Mouse (Mus musculus) megakaryocyte, adult 5-6 weeks (primary cell): ENCODE measurements around the gene Strip1. TPM values are rescaled to one million over a fixed set of nuclear protein-coding genes. Genes with fewer than 3 reads are reported as not detected.
"Not testable (repeated sequence)": the region's sequence is repeated elsewhere in the genome, so short reads cannot be mapped to it uniquely, and the experiment has no call there.

Experiments
- ATAC-seq: 2 replicates; pipeline ENCODE4 v1.8.0; 2016; ENCODE audit warnings: mild to moderate bottlenecking, inconsistent platforms; ENCODE audit not compliant: poor library complexity, severe bottlenecking
- total RNA-seq, 2 experiments: library from RNA; stranded (forward) in 1 of 2; stranded (reverse) in 1 of 2; fragments of 153-499, 151-499 nt in 1 of 2; fragments of 221-1000, 200-1000 nt in 1 of 2; gene quantifications; 2 replicates each; pipeline versions ENCODE4 v1.2.3 to v1.2.4; 2015 to 2017

Strip1 gene
- total RNA-seq (2015) (19.4 and 20.5 TPM in 2 replicates), total RNA-seq (2017) (17.0 and 19.2 TPM in 2 replicates)

DNA sequence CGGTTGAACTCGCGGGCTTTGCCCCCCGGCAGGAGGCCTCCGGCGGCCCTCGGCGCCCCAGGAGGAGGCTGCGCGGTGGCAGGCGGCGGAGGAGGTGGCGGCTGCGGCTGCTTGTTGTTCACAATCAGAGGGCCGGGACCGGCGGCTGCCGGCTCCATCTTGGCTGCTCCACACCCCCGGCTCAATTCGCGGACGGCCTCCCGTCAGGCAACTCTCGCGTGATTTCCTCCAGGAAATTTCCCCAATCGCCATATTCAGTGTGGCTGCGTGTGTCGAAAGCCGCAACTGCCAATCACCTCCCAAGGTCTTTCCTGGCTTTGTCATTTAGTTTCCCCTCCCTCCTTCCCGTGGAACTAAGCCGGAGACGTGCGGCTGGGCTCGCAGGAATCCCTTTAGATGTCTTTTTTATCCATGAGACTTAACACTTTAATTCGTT is at the start of gene Strip1:
TSS of gene Strip1 (minus strand) at position 172 of the 436 bp plus-strand sequence.
- ATAC-seq, result peak; percentile 97

DNA sequence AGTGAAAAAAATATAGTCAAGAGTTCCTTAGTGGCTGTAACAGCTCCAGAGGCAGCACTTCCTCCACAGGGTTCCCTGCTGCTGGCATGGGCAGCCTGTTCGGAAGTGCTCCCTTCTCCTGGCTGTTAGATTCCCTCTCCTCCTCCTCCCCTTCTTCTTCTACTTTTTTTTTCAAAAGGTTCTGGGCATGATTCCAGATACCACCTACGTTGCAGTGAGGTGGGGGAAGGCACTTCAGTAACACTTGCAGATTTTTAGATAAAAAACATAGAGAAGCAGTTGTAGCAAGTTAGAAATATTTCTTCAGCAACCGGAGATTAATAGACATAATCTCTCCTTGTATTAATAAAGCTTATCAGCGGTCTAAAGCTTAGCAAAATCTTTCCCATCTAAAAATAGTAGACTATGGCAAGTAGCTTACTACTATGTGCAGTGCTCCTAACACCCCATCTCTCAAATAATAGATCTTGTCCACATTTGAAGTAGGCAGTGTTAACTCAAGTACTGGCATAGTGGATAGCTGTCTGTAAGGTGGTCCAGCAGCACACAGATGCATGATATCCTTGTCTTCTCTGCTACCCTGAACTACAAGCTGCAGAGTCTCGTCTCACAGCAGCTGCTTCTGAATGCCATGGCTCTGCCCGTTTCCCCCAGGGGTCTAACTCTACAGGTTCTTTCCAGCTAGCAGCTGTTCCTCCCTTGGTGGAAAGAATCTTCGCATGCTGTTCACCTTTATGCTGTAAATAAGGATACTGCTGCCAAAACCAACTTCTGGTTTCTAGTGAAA is 49.5 kb upstream of the Strip1 start:
- ATAC-seq, result no peak

DNA sequence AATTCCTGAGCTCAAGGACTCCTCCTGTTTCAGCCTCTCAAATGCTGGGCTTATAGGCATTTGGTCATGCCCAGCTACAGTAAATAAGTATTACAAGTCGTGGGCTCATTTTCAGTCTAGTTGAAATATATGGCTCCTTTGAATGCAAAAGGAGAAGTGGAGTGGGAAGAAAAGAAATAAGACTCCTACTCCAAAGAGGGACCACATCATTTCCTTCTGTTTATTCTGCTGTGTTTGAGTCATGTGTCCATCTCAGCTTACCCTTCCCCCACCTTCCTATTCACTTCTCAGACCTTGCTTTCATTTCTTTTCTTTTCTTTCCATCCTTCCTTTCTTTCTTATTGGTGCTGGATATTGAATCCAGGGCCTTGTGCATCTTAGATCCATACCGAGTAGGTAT is 40.0 kb upstream of the Strip1 start:
- ATAC-seq, result no peak

DNA sequence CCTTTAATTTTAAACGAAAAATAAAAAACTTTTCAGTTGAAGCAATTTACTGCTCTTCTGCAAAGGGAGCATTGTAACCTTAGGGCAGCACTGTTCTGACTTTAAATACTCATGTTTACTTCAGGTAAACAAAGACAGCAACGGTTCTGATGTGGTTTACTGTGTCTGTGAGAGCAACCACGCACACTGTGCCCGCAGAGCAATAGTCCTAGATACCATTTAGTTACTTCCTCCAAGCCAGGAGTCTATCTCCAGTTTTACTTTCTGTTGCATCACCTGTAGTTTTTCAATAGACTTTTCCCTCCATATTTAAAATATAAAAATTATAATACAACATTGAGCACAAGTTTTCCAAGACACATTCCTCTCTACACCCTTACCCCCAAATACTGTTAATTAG is 39.0 kb upstream of the Strip1 start:
- no peak for ATAC-seq

DNA sequence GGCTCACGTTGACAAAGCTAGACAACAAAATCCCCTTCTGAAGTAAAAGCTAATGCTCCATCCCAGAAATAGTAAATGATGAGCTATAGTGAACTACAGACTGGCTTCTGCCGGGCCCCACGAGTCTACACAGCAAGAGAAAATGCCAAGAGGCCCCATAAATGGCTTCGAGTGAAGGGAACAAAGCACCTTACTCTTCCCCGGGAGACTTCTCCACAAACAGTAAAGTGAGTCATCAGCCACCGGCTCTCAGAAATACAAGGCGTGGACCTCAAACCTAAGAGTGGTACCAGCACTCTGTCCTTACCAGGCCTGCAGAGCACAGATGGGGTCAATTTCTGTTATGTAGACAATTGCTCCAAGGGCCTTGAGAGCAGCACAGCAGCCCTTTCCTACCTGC is 37.3 kb upstream of the Strip1 start:
- ATAC-seq, result no peak

DNA sequence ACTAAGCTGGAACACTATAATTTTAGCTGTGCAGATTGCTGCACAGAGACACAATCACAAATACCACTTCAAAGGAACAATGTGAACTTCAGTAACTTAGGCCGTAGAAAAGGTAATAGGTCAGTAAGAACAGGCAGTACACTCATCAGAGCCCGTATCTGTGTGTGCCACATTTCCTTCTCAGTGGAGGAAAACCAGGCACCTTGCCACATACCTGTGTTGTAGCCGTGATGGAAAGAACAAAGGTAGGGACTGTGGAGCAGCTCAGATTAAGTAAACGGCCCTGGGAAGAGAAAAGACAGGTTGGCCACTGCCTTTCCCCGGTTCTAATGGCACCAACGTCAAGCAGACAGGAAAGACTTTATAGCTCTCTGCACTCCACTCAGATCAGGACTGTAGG is 35.9 kb upstream of the Strip1 start:
- no peak for ATAC-seq

DNA sequence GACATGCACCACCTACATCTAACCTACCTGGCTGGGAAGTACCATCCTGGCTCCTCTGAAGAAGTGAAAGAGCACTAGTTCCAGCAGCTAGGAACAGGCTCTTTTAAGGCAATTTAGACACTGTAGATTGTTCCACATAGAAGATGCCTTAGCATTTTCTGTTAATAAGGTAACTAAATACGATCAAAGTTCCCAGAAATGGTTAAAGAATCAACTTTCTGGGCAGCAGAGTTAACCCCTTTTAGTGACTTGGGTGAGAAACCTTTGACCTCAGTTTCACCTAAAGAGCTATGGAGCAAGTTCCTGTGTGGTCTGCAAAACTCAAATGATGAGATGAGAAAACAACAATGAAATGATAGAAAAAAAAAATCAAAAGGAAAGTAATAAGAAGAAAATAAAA is 33.1 kb upstream of the Strip1 start:
- no peak for ATAC-seq

DNA sequence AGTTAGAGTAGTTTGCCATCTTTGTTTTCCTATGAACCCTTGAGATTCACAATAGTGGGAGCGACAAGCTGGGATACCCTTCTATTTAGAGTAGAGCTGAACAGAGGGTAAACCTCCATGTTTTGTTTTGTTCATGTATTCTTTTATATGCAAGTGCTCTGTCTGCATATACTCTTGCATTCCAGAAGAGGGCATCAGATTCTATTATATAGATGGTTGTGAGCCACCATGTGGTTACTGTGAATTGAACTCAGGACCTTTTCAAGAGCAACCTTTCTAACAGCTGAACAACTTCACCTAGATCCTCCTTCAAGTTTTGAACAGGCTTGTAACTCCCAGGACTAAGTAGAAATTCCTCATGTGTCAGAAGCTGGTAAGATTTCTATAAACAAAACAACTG is 27.5 kb upstream of the Strip1 start:
- no peak for ATAC-seq

DNA sequence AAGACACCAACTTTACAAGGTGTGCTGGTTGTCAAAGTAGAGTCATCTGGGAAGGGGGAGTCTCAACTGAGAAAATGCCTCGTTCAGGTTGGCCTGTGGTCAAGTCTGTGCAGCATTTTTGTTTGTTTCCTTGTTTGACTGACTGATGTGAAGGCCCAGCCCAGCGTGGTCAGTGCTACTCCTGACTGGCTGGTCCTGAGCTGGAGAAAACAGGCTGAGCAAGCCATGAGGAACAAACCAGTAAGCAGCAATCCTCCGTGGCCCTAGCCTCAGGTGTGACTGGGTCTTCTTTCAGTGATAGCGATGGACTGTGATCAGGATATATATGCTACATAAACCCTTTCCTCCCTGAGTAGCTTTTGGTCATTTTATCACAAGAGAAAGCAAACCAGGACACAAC is 25.4 kb upstream of the Strip1 start:
- no peak for ATAC-seq

DNA sequence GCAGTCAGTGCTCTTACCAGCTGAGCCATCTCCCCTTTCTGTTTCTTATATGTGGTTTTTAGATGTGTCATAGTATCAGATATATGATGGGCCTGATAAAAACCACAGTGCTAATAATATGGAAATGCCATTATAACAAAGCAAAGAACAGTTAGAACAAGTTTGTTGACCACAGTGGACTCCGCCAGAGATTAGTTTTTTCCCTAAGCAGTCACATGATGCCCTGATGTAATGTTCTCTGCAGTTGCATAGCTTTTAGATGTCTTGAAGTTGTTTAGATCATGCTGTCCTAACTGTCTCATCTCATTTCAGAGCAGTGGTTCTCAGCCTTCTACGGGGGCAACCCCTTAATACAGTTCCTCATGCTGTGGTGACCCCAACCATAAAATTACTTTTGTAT is 24.7 kb upstream of the Strip1 start:
- ATAC-seq, result no peak

DNA sequence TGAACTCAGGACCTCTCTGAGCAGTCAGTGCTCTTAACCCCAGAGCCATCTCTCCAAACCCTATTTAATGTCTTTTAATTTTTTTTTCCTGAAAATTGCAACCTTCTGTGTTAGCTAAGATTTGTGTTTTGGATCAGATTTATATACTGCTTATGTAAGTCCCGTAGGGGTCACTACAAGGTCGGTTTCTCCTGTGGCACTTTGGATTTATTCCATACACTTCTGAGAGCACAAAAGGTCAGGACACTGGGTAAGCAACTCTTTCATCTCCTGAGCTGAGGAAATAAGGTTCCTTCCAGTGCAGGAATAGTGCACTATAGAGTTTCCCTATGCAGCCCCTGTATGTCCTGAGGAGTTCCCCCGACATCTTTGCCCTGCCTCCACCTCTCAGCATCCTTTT is 24.0 kb upstream of the Strip1 start:
- no peak for ATAC-seq

DNA sequence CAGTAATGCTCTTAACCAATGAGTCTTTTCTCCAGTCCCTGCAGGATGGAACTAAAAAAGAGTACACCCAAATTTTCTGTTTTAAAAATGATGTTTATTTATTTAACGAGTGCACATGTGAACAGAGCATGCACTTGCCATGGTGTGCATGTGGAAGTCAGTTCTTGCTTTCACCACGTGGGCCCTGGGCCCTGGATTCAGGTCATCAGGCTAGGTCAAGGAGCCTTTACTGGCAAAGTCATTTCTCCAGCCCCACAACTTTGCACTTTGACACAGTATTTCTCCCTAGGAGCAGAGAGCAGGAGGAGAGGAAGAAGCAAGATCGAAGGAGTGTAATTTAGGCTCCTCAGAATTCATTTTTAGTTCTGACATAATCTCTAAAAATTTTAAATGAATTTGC is 23.4 kb upstream of the Strip1 start:
- no peak for ATAC-seq

DNA sequence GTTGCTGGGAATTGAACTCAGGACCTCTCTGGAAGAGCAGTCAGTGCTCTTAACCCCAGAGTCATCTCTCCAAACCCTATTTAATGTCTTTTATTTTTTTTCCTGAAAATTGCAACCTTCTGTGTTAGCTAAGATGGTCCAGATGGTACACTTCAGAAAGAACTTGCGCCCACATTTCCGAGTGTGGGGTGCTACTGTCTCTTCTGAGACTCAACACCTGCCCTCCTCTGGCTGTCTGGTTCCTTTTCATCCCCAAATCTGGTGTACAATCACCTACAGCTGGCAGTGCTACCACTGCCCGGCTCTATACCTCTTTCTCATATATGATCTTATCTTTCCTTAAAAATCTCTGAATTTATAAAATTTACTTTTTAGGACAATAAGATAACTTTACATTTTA is 21.5 kb upstream of the Strip1 start:
- ATAC-seq, result no peak

DNA sequence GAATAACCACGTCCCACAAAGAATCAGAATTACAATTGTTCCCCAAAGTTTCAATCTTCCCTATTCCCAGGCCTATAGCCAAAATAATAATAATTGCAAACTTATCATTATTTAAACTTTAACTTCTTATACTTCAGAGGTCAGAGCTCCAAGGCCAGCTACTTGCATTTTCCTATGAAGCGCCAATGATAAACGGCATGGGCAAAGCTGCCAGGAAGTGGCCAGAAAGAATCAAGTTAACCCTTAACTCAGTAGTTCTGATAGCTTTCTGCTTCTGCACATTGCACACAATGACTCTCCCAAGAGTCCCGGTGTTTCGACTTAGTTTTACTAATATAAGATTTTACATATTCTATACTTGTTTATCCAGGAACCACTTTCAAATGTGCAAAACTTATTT is 18.8 kb upstream of the Strip1 start:
- not testable (repeated sequence) for ATAC-seq

DNA sequence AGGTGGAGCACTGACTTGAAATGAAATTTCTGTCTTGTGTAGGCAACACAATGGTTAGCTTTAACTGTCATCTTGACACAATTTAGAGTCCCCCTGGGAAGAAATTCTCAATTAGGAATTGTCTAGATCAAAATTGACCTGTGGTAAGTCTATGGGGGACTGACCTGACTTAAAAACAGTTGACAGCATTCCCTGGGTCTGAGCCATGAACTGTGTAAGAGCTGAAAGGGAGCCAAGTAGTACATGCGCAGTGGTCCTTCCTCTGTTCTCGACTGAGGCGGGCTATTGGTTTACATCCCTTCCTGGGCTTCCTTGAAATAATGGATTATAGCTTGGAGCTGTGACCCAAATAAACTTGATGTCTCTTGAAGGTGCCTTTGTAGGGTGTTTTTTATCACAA is 15.5 kb upstream of the Strip1 start:
- no peak for ATAC-seq

DNA sequence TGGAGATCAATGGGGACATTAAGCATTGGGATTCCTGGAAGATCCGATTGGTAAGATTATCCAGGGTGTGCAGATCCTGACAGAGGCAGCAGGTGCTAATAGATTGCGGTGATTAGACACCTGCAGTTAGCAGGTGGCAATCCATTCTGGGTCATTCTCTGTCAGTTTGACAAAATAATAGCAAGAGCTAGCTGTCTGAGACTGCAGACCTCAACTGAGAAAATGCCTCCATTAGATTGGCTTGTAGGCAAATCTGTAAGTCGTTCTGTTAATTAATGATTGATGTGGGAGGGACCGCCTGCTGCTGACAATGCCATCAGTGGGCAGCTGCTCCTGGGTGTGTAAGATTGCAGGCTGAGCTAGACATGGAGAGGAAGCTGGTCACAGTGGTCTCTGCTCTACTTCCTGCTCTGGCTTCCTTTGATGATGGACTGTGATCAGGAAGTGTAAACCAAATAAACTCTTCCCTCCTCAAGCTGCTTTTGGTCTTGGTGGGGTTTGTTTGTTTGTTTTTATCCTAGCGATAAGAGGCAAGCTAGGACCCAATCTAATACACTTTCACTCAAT is 6.2 kb upstream of the Strip1 start:
- ATAC-seq, result no peak

DNA sequence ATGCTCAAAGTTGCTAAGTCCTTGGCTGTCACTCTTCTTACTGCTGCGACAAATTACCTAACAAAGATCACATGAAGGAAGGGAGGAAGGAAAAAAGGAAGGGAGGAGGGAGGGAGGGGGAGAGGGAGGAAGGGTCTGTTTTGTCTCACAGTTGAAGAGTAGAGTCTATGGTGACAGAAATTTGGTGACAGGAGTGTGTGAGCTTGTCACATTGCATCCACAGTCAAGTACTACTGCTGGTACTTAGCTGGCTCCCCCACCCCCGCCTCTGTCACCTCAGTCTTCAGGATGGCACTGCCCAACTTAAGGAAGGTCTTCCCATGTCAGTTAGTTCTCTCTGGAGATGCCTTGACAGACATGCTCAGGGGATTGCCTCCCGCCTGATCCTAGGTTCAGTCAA is 4.7 kb upstream of the Strip1 start:
- no peak for ATAC-seq

DNA sequence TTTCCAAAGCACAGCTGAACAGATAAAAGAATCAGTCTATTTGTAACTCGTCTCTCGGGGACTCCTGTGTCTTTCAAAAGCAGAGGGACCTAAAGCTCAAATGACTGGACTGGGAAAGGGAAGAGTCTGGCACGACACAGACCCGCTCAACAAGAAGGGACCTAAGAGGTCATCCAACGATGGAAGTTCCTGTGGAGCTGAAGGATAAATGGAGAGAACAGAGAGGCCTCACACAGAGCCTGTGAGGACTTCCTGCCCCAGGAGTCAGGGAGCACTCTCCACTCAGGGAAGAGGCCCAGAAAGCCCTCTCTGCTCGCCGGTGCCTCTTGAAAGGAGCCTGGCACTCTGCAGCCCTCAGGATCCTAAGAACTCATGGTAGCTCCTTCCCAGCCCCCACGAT is 4.3 kb upstream of the Strip1 start:
- no peak for ATAC-seq

DNA sequence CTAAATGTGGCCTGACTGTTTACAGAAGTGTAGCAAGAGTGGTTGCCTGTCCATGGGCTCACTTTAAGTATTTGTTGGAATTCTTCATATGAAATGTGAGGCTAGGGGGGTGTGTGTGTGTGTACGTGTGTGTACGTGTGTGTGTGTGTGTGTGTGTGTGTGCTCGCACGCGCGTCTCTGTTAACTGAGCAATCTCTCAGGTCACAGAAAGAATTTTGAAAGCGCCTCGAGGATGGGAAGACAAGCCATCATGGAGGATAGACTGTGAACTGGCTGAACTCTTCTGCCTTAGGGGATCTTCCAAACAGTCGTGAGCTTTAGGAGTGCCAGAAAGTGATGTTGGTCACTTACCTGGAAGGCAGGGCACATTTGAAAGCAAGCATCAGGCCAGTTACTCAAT is 2.4 kb upstream of the Strip1 start:
- ATAC-seq, result no peak

DNA sequence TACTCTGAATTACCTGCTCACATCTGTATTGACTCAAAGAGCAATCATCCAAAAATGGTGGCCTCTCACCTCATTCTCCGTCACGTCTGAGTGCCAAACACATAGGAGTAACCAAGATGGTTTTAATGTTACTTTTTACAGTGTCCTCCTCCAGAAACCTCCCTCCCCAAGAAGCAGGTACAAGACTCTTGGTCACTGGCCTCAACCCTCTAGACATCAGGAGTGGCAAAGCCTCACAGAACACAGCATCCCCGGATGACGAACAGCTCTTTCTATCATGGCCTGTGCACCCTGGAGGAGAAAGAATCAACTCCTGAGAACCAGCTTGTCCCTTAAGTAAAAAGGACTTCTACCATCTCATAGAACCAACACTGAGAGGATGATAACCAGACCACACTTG is 1.3 kb upstream of the Strip1 start:
- ATAC-seq, result no peak

DNA sequence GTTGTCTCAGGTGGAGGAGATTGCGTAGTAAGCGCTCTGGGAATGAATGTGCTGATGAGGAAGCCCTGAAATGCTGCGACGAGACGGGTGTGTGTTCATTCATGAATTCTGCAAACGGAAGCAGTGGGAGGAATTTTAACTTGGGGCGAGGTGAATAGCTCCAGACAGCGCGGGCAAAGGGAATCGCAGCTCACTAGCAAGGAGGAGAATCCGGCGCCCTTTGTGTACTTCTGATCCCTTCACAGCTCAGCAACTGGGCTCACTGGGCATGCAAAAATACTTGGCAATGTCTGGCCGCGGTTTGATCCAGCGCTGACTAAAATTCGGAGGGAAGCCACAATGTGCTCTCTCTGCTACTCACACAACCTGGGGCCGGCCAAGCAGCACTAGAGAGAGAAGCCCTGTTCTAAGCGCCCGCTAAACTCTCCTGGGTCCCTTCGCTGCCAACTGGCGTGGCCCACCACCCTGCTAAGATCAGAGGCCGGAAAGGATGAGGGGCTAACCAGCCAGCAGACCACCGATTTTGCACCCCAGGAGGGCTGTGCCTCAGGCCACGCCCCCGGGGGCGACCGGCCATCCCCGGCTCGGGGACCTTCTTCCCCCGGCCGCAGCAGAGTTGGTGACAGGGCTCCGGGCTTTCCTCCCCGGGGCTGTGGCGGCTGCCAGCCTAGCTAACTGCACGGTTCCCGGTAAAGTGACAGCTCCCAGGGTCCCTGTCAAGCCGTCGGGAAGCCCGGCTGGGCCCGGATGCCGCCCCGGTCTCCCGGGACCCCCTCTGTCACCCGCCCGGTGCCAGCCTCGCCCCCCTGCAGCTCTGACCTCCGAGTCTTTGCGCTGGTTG is 592 bp downstream of the Strip1 start, which contains the start of gene Gm10961:
TSS of gene Gm10961 (plus strand) at position 641 of the 841 bp plus-strand sequence.
- peak; percentile 38 for ATAC-seq

DNA sequence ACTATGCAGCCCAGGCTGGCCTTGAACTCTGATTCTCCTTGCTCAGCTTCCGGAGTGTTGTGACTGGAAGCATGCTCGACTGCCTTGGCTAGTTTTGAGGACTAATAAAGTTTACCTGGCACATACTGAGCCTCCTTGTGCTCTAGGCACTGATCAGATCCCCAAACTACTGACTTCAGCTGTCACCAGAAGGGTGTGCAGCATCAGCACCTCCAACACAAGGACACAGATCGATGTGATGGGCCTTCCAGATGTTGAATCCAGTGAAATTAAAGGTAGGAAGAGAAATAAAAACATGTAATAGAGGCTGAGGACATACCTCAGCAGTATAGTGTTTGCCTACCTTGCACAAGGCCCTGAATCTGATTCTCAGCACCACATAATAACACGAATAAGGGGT is 2.1 kb downstream of the Strip1 start:
- no peak for ATAC-seq
